Mouse (Mus musculus) kidney, postnatal 4 days (tissue): ENCODE measurements at regions not wholly inside any gene's neighbourhood (a gene's known extent, or its start where the extent isn't known, plus 50 kb on each side); places are given as distances from the start of the nearest gene placed in this dataset.
A peak's percentile ranks its signal among the peaks of the same experiment; 100 is the strongest.

Experiments used
- DNase-seq, 2 experiments: peaks; one replicate each; pipeline ENCODE4 v3.0.0; 2021; ENCODE audit warnings: mixed read lengths in 2 of 2

DNA sequence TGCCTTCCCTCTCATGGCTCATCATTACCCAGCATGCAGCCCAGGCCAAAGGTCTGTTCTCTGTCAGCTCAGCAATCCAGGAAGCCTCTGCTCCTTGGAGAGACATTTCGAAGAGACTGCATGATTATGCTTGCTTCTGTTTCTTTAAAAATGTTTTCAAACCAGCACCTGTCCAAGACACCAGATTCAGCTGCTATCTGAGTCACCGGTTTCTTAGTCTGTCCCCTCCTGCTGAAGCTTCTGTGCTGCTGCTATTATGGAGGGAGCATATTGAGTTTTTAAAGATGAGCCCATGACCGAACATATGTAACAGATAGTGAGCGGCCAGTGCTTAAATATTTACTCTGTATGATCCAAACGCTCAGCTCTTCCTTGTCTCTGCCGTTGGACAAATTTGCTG is 506.2 kb downstream of the Med13l start:
- no peak for DNase-seq

DNA sequence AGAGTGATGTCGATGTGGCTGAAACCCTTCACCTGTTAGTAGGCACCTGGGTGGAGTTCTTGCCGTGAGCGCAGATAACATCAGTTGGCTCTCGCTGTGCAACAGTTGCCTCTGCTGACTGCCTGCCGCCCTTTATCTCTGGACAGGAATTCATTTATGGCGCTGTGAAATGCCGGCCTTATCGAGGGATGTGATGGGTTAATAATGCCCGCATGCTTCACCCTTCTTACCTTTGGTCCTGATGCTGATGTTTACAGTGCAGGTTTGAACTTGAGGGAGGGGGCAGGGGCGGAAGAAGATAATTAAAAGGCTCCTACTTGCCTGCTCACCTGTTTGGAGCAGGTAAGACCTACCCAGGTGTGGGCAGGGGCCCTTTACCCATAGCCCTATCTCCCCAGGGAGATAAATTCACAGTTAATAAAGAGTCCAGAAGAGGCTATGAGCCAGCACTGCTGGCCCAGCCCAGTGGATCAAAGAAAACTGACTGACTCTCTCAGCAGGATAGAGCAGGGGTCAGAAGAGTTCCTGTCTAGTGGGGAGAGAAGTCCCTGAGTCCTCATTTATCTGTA is 509.4 kb downstream of the Med13l start:
- no peak for DNase-seq

DNA sequence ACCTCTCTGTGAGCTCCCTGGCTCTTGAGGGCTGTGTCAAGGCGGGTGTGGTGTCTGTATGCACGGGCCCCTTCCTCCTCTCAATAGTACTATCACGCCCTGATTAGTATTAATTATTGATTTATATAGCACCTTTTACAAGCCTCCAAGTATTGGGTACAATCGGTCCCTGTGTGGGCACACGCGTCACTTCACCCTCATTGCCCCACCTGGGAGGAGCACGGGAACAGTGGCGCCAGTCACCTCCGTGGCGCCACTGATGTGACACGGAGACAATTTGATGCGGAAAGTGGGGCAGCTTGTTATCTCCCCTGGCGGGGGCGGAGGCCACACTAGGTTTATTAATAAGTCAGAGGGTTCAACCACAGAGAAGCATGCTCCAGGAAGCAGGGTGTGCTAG is 512.2 kb downstream of the Med13l start:
- no peak for DNase-seq

DNA sequence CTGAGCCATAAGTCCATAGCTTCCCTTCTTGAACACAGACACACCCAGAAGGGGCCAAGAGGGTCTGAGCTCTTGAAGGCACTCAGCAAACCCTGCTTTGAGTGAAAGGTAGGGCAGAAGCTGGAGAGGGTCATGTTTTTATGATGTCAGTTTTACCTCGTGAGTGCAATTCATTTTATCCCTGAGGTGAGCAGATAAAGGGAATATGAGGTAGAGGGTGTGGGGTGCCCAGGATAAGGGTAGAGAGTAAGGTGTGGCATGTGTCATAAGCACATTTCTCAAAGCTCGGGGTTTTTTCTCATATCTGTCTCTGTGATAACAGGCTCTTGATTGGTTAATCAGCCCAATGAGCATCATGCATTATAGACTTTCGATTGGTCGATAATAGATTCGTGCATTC is 520.3 kb downstream of the Med13l start:
- no peak for DNase-seq

DNA sequence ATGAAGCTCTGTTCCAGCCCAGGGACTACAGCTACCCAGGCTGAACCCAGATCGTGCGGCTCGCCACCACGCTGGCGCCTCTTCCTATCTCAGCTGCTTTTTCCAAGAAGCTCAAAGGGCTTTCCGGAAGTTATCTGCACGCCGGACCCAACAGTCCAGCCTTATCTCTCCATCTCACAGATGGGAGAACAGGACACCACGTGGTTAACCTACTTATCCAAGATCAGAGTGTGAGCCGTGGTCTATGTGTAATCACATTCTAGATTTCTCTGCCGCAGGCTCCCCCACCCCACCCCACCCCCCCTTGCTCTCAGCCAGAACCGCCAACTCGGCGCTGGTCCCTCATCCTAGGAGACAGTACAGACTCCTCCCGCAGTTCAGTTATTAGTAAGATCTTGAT is 522.4 kb downstream of the Med13l start:
- DNase-seq = no peak

DNA sequence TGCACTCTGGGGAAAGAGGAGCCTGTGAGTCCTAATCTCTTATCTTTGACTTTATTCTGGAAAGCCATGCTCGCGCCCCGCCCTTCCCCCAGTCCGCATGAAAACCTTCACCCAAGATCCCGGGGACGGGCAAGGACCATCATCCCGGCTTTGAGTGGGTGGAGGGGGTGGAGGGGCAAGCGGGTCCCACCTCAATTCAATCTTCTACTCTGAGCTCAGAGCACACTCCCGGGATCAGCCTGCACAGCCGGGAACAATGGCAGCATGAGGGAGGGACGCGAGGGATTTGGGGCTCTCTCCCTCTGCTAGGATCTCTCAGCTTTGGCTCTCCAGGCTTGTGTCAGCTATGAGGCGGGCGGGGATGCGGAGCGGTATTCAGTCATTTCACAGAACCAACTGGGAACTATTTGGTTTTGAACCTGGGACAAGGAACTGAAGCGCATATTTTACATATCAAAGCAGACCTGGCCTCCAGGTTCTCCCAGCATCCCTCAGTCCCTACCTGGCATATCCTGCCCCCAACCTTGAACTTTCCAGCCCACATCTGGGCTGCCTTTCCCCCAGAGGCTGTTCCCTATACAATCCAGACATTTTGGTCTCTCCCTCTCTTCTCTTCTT is 537.2 kb downstream of the Med13l start:
- peak; percentile 13 to 16 for DNase-seq

DNA sequence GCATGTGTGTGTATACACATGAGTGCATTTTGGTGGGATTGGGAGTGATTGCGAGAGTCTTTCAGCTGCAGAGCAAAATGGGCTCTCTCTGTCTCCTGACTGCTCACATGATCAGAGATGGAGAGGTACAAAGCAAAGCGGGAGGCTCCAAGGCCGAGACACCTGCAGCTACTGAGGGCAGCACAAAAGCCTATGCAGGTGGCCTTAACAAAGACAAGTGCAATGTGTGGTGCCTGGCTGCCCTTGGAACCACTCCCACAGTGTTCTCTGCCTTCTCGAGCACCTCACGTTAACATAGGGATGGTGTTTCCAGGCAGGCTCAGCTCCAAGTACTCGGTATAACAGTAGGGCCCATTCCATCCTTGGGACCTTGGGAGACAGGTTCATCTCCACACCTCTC is 539.3 kb downstream of the Med13l start:
- DNase-seq = no peak

DNA sequence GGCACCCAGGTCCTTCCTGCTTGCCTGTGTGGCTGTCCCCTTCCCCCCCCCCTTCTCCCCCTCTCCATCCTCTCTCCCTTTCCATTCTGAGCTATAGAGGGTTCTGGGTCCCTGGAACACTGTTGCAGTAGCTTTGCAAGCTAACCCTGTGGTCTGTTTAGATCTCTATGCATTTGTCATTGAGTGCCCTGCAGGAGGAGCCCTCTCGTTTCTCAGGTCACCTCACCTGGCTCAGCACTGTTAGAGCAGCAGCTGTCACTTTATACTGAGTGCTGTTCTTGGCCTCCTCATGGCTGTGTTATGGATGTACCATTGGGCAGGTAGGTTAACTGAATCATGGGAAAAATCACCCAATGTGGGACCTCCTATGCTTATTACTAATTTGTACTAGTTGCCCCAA is 543.0 kb downstream of the Med13l start:
- DNase-seq = no peak

DNA sequence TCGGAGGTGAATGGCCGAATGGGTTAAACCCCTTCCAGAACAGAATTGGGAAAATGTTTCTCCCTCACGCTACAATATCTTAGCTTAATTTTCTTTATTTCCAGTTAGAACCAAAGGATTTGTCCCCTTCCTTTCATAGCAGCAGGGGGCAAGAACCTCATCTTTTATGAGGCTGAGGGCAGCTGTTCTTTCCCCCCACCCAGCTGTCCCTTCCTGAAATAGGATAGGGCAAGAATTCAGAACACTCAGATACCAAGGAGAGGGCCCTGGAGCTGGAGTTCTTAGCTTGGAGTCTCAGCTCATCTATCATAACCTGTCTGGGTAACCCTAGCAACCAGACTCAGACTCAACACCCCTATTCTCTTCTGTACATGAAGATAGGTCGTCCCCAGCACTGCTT is 547.4 kb downstream of the Med13l start:
- DNase-seq = no peak

DNA sequence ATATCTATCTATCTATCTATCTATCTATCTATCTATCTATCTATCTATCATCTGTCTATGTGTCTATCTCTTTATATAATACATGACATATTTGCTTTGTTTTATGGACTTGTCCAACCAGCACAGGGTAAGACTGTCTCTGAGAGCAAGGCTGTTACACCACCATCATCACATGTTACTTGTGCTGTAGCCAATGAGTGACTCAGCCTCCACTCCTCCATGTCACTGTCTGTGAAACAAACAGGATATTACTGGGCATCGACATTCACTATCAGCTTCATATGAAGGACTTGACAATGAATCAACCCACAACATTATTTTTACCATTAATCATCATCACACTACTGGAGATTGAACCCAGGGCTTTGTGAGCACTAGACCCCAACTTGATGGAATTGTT is 549.0 kb downstream of the Med13l start:
- no peak for DNase-seq

DNA sequence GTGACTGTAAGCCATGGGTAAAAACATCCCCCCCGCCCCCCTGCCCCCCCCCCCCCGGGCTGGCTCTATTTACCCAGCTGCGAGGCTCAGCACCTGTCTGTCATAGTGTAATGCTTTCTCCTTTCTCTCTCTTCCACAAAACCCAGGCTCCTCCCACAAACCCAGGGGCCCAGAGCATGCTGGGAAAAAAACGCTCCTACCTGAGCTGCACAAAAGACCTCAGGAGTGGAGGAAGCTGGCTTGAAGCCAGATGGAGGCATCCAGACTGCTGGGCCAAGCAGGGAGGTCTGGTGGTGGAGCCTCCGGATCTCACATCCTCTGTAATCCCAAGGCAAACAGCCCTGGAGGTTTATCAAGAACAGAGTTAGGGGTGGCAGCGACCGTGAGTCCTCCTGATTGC is 553.6 kb downstream of the Med13l start:
- no peak for DNase-seq

DNA sequence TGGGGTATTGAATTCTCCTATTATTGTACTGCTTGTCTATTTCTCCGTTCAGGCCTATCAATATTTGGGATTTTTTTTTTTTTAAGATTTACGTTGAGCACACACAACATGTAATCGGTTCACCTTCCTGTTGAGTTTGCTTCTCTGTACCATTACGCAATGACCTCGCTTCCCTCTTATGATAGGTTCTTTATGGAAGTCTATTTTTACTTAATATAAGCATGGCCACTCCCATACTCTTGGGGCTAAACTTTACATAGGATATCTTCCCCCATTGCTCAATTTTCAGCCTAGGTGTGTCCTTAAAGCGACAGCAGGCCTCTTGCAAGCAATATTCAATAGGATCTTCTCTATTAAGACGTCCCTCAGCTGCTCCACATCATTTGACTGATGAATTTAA is 544.7 kb upstream of the Tbx3 start:
- no peak for DNase-seq

DNA sequence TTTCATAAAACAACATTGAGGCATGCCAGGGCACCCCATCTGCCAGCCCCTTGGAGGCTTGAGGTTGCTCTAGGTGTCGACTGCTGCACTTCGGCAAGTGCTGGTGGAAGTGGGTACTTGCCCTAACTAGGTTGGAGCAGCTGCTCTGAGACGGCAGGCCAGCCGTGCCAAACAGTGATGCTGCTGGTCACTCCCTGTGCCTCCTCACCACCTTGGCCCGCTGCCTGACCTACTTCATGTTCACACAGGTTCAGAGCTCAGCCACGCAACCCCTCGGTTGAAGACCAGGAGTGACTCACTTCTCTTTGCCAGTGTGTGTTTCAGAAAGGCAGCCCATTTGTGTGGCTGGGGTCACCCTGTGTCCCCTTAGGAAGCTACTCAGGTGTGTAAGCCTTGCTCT is 540.3 kb upstream of the Tbx3 start:
- DNase-seq = no peak

DNA sequence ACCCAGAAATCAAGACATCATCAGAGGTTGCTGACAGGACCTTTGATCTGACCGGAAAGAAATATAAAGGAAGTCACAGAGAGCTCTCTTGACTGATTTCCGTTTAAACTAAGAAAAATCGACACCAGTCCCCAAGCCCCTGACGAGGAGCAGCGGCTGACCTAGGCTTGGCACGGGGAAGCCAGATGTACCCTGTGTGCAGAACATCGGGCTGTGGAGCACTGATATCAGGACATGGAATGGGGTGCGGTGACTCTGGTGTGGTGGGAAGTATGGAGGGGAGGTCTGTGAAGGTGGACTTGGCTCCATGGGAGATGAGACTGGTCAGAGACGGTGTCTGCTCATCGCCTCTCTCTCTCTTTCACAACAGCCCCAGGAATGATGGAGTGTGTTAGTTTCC is 539.0 kb upstream of the Tbx3 start:
- DNase-seq = no peak

DNA sequence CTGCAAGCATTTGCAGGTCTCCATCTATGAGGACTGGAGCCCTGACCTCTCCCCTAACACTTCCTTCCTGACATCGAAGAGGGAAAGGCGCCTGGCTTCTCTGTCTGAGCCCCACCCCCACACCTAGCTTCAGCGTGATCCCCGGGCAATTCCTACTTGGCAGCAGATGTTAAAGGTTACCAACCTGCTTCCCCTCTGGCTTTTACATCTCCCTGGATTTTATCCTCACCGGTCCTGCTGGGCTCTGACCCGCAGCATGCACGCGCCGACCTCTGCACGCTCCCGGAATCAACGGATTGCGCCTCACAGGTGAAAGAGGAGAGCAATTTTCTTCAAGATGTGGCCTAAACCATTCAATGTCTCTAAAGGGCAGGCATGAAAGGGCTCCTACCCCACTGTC is 537.1 kb upstream of the Tbx3 start:
- DNase-seq = no peak

DNA sequence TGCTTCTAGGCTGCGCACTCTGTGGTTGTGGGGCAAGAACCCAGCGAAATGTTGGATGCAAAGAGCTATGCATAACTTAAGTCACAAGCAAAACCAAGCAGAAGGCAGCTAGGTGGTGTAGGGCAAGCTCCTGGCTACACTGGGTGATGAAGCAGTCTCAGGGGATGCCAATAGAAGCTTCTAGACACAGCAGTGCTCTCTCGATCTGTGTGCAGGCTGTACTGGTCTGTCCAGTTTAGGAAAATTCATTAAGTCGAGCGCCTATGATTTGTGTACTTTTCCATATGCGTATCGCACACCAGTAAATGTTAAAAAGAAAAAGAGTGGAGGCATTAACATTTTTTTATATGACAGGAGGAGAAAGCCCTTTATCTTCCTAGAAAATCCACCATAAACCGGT is 533.6 kb upstream of the Tbx3 start:
- no peak for DNase-seq

DNA sequence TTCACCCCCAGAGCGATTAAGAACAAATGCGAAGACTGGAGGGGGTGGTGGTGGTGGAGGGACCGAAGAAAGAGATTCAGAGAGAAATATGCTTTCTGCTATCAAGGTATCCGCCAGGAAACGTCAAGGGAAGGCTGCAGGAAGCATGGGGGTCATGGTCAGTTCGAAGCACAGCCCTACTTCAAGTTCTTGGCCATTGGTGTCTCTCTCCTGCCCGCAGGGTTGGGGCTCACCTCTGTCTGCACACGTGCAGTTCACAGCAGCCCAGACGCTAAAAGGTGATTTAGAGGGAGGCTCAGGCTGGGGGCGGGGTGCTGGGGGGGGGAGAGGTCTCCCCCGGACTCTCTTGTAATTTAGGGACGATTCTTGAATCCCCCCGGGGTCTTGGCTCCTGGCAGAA is 533.1 kb upstream of the Tbx3 start:
- DNase-seq = peak; percentile 26 to 43

DNA sequence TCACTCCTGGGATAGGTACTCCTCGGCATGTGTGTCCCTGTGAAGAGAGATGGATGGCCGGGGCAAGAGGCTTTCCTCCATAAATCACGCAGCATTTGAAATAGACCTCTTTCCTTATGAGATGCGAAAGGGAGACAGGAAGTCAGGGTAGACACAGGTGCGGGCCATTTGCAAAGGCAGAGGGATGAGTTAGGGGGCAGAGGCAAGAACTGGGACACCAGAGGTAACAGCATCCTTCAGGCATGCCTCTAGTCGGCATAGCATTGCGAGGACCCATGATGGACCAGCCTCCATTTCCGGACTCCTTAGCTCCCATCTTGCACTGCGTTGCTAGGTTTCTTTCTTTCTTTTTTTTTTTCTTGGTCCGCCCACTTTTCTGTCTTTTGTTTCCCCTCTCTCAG is 532.6 kb upstream of the Tbx3 start:
- peak; percentile 55 to 67 for DNase-seq

DNA sequence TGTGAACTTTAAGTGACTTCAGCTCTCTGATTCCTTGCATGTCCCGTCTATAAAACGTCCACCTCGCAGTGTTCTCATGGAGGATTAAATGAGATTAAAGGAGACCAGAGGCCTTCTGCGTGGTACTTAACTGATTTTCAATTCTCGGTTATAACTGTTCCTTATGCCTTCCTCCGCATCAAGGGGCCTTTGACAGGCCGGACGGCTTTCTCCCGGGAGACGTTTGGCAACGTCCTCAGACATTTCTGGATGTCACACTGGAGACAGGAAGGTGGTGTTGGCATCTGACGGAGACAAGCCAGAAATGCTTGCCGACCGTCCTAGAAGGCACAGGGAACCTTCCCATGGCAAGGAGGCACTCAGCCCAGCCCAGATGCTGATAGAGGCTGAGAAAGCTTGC is 532.2 kb upstream of the Tbx3 start:
- DNase-seq = peak in 1 of 2 experiments; percentile 33

DNA sequence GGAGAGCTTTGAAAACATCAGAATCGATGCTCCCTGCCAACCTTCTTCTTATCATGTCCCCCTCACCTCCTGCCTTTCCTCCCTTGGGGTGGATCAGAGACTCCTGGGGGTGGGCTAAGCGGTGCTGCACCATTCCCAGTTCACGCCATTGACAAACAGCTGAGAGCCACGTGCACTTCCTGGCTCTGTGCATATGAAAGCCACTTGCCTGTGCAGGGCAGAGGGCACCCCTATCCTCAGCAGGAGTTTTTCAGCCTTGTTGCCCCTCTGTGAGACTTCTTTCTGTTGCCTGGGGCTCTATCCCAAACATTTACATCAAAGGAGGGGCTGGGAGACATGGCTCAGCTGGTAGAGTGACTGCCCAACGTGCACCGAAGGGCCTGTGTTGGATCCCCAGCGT is 531.1 kb upstream of the Tbx3 start:
- DNase-seq = no peak

DNA sequence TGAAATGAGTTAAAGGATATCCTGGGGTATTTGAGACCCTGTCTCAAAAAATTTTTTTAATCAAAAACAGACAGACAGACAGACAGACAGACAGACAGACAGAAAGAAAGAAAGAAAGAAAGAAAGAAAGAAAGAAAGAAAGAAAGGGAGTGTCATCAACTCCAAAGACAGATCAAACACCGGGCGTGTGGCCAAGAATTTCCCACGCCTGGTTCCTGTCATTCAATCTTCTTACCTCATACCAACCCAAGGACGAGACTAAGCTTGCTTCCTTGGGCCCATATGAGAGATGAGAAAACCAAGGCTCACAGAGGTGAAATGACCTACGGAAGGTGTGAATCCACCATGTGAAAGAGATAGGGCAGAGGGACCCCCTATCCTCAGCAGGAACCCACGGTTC is 530.7 kb upstream of the Tbx3 start:
- no peak for DNase-seq

DNA sequence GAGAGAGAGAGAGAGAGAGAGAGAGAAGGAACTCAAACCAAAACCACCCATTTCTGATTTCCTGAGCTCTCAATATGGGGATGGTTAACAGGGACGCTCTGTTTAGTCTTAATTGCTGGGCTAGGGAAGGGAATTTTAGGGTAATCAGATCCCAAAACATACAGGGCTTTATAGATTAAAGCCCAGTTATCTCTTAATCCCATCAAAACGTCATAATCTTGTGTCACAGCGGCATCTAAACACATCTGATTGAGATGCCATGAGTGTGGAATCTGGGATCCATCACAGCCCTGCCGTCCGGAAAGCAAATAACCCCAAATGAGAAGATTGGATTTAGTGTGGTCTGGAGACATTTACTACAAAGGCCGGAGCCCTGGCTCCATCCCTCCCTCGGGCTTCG is 527.1 kb upstream of the Tbx3 start:
- no peak for DNase-seq

DNA sequence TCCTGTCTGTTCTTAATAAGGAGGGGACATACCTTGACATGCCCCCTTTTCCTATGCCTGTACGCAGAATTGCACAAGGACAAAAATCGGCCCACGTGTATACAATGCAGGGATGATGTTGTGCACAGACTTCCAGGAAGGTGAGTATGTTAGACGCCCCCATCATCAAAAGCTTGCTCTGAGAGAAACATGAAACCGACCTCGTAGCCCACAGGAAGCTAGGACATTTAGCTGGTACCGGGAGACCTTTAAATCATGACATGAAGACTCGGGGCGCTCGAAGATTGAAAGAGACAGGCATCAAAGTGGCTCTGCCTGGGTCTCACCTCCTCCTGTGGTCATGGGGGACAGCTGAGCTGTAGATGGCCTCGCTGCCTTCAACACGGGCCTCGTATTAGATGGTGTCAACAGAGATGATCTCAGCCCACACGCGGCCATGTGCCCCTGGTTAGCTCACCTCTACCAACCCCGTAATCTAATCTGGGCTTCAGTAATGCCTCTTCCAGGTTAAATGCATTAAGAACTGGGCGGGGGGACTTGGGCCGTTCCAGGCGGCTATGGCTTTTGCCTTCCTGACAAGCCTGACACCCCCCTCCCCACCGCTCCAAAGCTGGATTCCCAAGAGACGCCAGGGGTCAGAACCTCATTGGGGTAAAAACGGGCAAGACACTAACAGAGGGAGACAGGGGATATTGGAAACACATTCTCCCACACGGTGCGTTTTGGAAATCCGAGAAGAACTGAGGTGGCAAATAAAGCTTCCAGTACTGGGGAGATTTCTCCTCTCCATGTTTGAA is 520.9 kb upstream of the Tbx3 start:
- no peak for DNase-seq

DNA sequence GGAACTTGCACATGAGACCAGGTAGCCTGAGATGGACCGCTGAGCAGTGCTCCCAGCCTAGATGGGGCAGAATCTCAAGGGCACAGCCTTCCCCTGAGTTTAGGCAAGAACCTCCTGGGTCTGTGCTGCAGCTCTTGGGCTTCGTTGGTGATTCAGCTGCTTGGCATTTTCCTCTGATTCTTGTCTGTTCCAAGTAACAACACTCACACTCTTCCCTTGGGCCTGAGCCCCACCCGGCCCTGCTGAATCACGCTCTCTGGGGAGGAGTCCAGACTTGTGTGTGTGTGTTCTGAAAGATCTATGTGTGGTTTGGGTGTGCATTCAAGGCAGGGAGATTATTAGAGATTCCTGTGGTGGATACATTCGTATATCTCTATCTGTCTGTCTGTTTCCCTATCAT is 517.4 kb upstream of the Tbx3 start:
- no peak for DNase-seq

DNA sequence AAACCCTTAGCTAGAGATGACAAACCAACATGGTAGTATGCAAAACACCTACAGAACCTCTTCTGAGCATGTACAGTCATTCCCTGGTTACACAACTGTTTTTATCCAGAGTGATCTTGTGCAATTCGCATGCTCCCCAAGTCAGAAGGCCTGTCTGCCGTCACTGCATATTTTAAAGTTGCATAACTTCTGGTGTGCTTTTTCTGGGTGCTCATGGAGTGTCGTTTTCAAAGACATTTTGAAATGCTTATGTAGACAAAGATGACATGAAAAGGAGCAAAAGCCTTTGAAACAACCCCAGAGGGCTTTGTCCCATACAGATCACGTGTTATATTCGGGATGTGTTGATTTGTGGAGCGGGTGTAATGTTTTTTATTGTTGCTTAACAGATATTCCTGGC is 513.8 kb upstream of the Tbx3 start:
- DNase-seq = no peak
